Mouse (Mus musculus) kidney, postnatal 4 days (tissue): ENCODE results near the gene Flrt1.

ENCODE experiments used
- DNase-seq, 2 experiments: peaks; one replicate each; pipeline ENCODE4 v3.0.0; 2021; ENCODE audit warnings: mixed read lengths in 2 of 2

Gene Flrt1

GRCm38 (mm10) chr19:7128551-7129475 lies 23.3 kb upstream of the Flrt1 start:
- no peak for DNase-seq

- DNase-seq = no peak
Measured at GRCm38 (mm10) chr19:7126933-7127332, 21.4 kb upstream of the Flrt1 start.

- no peak for DNase-seq
Measured at GRCm38 (mm10) chr19:7126209-7126608, 20.7 kb upstream of the Flrt1 start.

- no peak for DNase-seq
Measured at GRCm38 (mm10) chr19:7125526-7126156, 20.1 kb upstream of the Flrt1 start.

GRCm38 (mm10) chr19:7122698-7123306 lies 17.3 kb upstream of the Flrt1 start:
- no peak for DNase-seq

- DNase-seq = peak in 1 of 2 experiments; percentile 55
Measured at GRCm38 (mm10) chr19:7122277-7122676, 16.7 kb upstream of the Flrt1 start.

GRCm38 (mm10) chr19:7121252-7121651 lies 15.7 kb upstream of the Flrt1 start:
- DNase-seq = peak; percentile 60 to 78

GRCm38 (mm10) chr19:7117653-7118307 lies 12.3 kb upstream of the Flrt1 start:
- DNase-seq = no peak

GRCm38 (mm10) chr19:7117141-7117540 lies 11.6 kb upstream of the Flrt1 start:
- DNase-seq = no peak

GRCm38 (mm10) chr19:7116038-7116731 lies 10.7 kb upstream of the Flrt1 start:
- DNase-seq = no peak

- DNase-seq = no peak
Measured at GRCm38 (mm10) chr19:7113574-7113973, 8.0 kb upstream of the Flrt1 start.

GRCm38 (mm10) chr19:7112628-7113027 lies 7.1 kb upstream of the Flrt1 start:
- no peak for DNase-seq

- peak in 1 of 2 experiments; percentile 30 for DNase-seq
Measured at GRCm38 (mm10) chr19:7111710-7112109, 6.2 kb upstream of the Flrt1 start.

GRCm38 (mm10) chr19:7111309-7111708 lies 5.8 kb upstream of the Flrt1 start:
- no peak for DNase-seq

GRCm38 (mm10) chr19:7110875-7111274 lies 5.3 kb upstream of the Flrt1 start:
- peak in 1 of 2 experiments; percentile 39 for DNase-seq

GRCm38 (mm10) chr19:7110097-7110496 lies 4.6 kb upstream of the Flrt1 start:
- no peak for DNase-seq

GRCm38 (mm10) chr19:7108114-7108905 lies 2.8 kb upstream of the Flrt1 start:
- DNase-seq = peak; percentile 38 to 50

GRCm38 (mm10) chr19:7107174-7107573 lies 1.6 kb upstream of the Flrt1 start:
- DNase-seq = no peak

- DNase-seq = no peak
Measured at GRCm38 (mm10) chr19:7106566-7106965, 1.0 kb upstream of the Flrt1 start.

- DNase-seq = peak; percentile 70 to 77
Measured at GRCm38 (mm10) chr19:7103993-7104401, 1.5 kb downstream of the Flrt1 start.

GRCm38 (mm10) chr19:7103349-7103992 lies 2.1 kb downstream of the Flrt1 start:
- no peak for DNase-seq
